Mouse (Mus musculus): ENCODE measurements around the gene Zyx.

Gene Zyx

GRCm38 (mm10) chr6:42369870-42370269 lies 20.4 kb downstream of the Zyx start:
- DNase-seq (ENCODE audit: low read depth, low spot score) = no peak

- DNase-seq (ENCODE audit: low read depth, low spot score) = no peak
Measured at GRCm38 (mm10) chr6:42370630-42371363, 21.4 kb downstream of the Zyx start.

- no peak for DNase-seq (ENCODE audit: low read depth, low spot score)
Measured at GRCm38 (mm10) chr6:42372001-42372400, 22.6 kb downstream of the Zyx start.

GRCm38 (mm10) chr6:42372421-42372815 lies 23.0 kb downstream of the Zyx start:
- no peak for DNase-seq (ENCODE audit: low read depth, low spot score)

- DNase-seq (ENCODE audit: low read depth, low spot score) = no peak
Measured at GRCm38 (mm10) chr6:42372816-42373547, 23.6 kb downstream of the Zyx start, which contains the start of gene Epha1. Gene Epha1, minus strand, starts transcription at chr6:42373268.

- no peak for DNase-seq (ENCODE audit: low read depth, low spot score)
Measured at GRCm38 (mm10) chr6:42373669-42374430, 24.4 kb downstream of the Zyx start.

- DNase-seq (ENCODE audit: low read depth, low spot score) = no peak
Measured at GRCm38 (mm10) chr6:42374701-42375100, 25.3 kb downstream of the Zyx start.

GRCm38 (mm10) chr6:42375131-42375530 lies 25.7 kb downstream of the Zyx start:
- DNase-seq (ENCODE audit: low read depth, low spot score) = no peak

- no peak for DNase-seq (ENCODE audit: low read depth, low spot score)
Measured at GRCm38 (mm10) chr6:42376016-42376415, 26.6 kb downstream of the Zyx start.

- no peak for DNase-seq (ENCODE audit: low read depth, low spot score)
Measured at GRCm38 (mm10) chr6:42376504-42377019, 27.1 kb downstream of the Zyx start.

- DNase-seq (ENCODE audit: low read depth, low spot score) = no peak
Measured at GRCm38 (mm10) chr6:42377280-42377679, 27.9 kb downstream of the Zyx start.

GRCm38 (mm10) chr6:42379551-42379950 lies 30.1 kb downstream of the Zyx start:
- DNase-seq (ENCODE audit: low read depth, low spot score) = no peak

GRCm38 (mm10) chr6:42380416-42381144 lies 31.1 kb downstream of the Zyx start:
- no peak for DNase-seq (ENCODE audit: low read depth, low spot score)

GRCm38 (mm10) chr6:42381221-42381620 lies 31.8 kb downstream of the Zyx start:
- no peak for DNase-seq (ENCODE audit: low read depth, low spot score)

- DNase-seq (ENCODE audit: low read depth, low spot score) = no peak
Measured at GRCm38 (mm10) chr6:42381916-42382381, 32.5 kb downstream of the Zyx start.

GRCm38 (mm10) chr6:42383360-42383759 lies 33.9 kb downstream of the Zyx start:
- no peak for DNase-seq (ENCODE audit: low read depth, low spot score)

- no peak for DNase-seq (ENCODE audit: low read depth, low spot score)
Measured at GRCm38 (mm10) chr6:42385635-42386034, 36.2 kb downstream of the Zyx start.

GRCm38 (mm10) chr6:42391796-42392330 lies 42.4 kb downstream of the Zyx start:
- no peak for DNase-seq (ENCODE audit: low read depth, low spot score)

GRCm38 (mm10) chr6:42395960-42396809 lies 46.8 kb downstream of the Zyx start:
- no peak for DNase-seq (ENCODE audit: low read depth, low spot score)

GRCm38 (mm10) chr6:42397041-42397657 lies 47.7 kb downstream of the Zyx start:
- DNase-seq (ENCODE audit: low read depth, low spot score) = no peak

Data from embryo, embryonic 11.5 days (tissue).